Mouse (Mus musculus): Measurements from ENCODE around the gene Rnf111.
"Not testable (repeated sequence)": the region's sequence is repeated elsewhere in the genome, so short reads cannot be mapped to it uniquely, and the experiment has no call there.

The Rnf111 gene

GRCm38 (mm10) chr9:70503626-70504041 lies at the start of gene Rnf111:
Gene Rnf111 (minus strand): TSS chr9:70503725.
- peak; percentile 97 for DNase-seq (ENCODE audit: low read depth, low spot score)

GRCm38 (mm10) chr9:70552233-70552632 lies 48.7 kb upstream of the Rnf111 start:
- not testable (repeated sequence) for DNase-seq (ENCODE audit: low read depth, low spot score)

- DNase-seq (ENCODE audit: low read depth, low spot score): no peak
These were observed 48.0 kb upstream of the Rnf111 start for GRCm38 (mm10) chr9:70551524-70551923.

- no peak for DNase-seq (ENCODE audit: low read depth, low spot score)
These were observed 44.8 kb upstream of the Rnf111 start for GRCm38 (mm10) chr9:70548304-70548703.

GRCm38 (mm10) chr9:70546576-70546975 lies 43.1 kb upstream of the Rnf111 start:
- DNase-seq (ENCODE audit: low read depth, low spot score): not testable (repeated sequence)

GRCm38 (mm10) chr9:70544831-70545230 lies 41.3 kb upstream of the Rnf111 start:
- no peak for DNase-seq (ENCODE audit: low read depth, low spot score)

GRCm38 (mm10) chr9:70543985-70544384 lies 40.5 kb upstream of the Rnf111 start:
- no peak for DNase-seq (ENCODE audit: low read depth, low spot score)

GRCm38 (mm10) chr9:70543048-70543880 lies 39.7 kb upstream of the Rnf111 start:
- DNase-seq (ENCODE audit: low read depth, low spot score): no peak

- peak; percentile 98 for DNase-seq (ENCODE audit: low read depth, low spot score)
These were observed 38.9 kb upstream of the Rnf111 start, which contains the start of gene Sltm for GRCm38 (mm10) chr9:70542305-70543041. Gene Sltm (plus strand): TSS chr9:70542754.

GRCm38 (mm10) chr9:70541584-70541983 lies 38.1 kb upstream of the Rnf111 start:
- no peak for DNase-seq (ENCODE audit: low read depth, low spot score)

- no peak for DNase-seq (ENCODE audit: low read depth, low spot score)
These were observed 29.8 kb upstream of the Rnf111 start for GRCm38 (mm10) chr9:70533328-70533727.

GRCm38 (mm10) chr9:70524366-70524765 lies 20.8 kb upstream of the Rnf111 start:
- DNase-seq (ENCODE audit: low read depth, low spot score): no peak

- DNase-seq (ENCODE audit: low read depth, low spot score): no peak
These were observed 20.3 kb upstream of the Rnf111 start for GRCm38 (mm10) chr9:70523813-70524212.

GRCm38 (mm10) chr9:70520651-70521050 lies 17.1 kb upstream of the Rnf111 start:
- no peak for DNase-seq (ENCODE audit: low read depth, low spot score)

GRCm38 (mm10) chr9:70511681-70512080 lies 8.2 kb upstream of the Rnf111 start:
- no peak for DNase-seq (ENCODE audit: low read depth, low spot score)

GRCm38 (mm10) chr9:70510998-70511583 lies 7.6 kb upstream of the Rnf111 start:
- DNase-seq (ENCODE audit: low read depth, low spot score): no peak

- DNase-seq (ENCODE audit: low read depth, low spot score): no peak
These were observed 6.5 kb upstream of the Rnf111 start for GRCm38 (mm10) chr9:70509906-70510525.

- DNase-seq (ENCODE audit: low read depth, low spot score): no peak
These were observed 3.3 kb upstream of the Rnf111 start for GRCm38 (mm10) chr9:70506787-70507186.

- DNase-seq (ENCODE audit: low read depth, low spot score): no peak
These were observed 2.7 kb upstream of the Rnf111 start for GRCm38 (mm10) chr9:70506186-70506585.

GRCm38 (mm10) chr9:70503015-70503603 lies 416 bp downstream of the Rnf111 start:
- DNase-seq (ENCODE audit: low read depth, low spot score): peak; percentile 32

GRCm38 (mm10) chr9:70502284-70503014 lies 1.1 kb downstream of the Rnf111 start:
- DNase-seq (ENCODE audit: low read depth, low spot score): no peak

All from forelimb bud, embryonic 11.5 days (tissue).